Mouse (Mus musculus): ENCODE measurements around the gene Gss. TPM values are rescaled to one million over a fixed set of nuclear protein-coding genes. Genes with fewer than 3 reads are reported as not detected.
"Not testable (repeated sequence)": the region's sequence is repeated elsewhere in the genome, so short reads cannot be mapped to it uniquely, and the experiment has no call there.

Gene Gss
- polyA plus RNA-seq, 1 experiment: 20.6 TPM

DNA sequence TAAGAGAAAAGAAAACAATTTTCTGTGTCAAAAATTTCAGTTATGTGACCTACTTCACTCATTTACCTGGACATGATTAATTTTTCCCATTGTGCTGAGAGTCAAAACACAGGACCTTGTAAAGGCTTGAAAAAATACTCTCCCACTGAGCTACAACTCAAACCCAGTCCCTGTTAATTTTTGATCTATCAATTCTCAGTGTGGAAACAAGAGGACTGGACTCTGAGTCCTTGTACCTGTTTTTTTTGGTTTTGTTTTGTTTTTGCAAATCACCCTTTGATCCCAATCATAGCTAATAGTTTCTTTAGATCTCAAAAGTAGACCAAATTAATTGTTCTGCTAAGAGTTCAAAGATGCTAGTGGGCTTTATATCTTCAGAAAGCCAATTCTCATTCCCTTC, 52.9 kb downstream of the Gss start:
- DNase-seq: no peak
- Histone ChIP-seq H3K27me3 (ENCODE audit: control insufficient read depth, insufficient read depth, low read length) (no peaks in the 10 kb centered on the region), H3K4me1 (replicated peaks; ENCODE audit: control insufficient read depth, insufficient read depth, low read length) (no peaks in the 10 kb centered on the region), H3K4me3 (ENCODE audit: control insufficient read depth, insufficient read depth, low read length) (no peak overlapping the region), H3K27ac (ENCODE audit: control insufficient read depth, insufficient read depth, low read length) (no peak overlapping the region), H3K36me3 (ENCODE audit: control insufficient read depth, insufficient read depth, low read length) (no peaks in the 10 kb centered on the region)
- TF ChIP-seq POLR2A (IDR thresholded peaks at IDR 0.05; ENCODE audit: control insufficient read depth, extremely low read depth, insufficient read depth, low read length, poor library complexity) (no peak), CTCF (IDR thresholded peaks at IDR 0.05; ENCODE audit: borderline replicate concordance, control insufficient read depth, extremely low read depth, insufficient read depth, low read length, poor library complexity) (no peak)

DNA sequence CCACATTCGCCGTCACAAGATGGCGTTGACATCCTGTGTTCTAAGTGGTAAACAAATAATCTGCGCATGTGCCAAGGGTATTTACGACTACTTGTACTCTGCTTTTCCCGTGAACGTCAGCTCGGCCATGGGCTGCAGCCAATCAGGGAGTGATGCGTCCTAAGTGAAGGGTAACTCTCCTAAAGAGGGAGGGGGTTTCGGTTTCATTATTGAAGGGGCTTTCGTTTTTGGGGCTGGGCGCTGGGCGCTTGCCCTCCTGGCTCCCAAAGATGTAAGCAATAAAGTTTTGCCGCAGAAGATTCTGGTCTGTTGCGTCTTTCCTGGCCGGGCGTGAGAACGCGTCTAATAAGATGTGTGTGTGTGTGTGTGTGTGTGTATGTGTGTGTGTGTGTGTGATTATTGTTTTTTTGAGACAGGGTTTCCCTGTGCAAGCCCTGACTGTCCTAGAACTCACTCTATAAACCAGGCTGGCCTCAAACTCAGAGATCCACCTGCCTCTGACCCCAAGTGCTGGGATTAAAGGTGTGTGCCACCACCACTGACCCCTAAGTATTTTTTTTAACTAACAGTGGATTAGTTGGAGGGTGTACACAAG, 54.0 kb downstream of the Gss start:
- Histone ChIP-seq H3K27ac (ENCODE audit: control insufficient read depth, insufficient read depth, low read length) (peak overlapping the region; percentile 92), H3K4me3 (ENCODE audit: control insufficient read depth, insufficient read depth, low read length) (peak overlapping the region; percentile 48)
- DNase-seq; H3K36me3 ChIP-seq (ENCODE audit: control insufficient read depth, insufficient read depth, low read length); H3K4me1 ChIP-seq (replicated peaks; ENCODE audit: control insufficient read depth, insufficient read depth, low read length); H3K27me3 ChIP-seq (ENCODE audit: control insufficient read depth, insufficient read depth, low read length): not testable (repeated sequence)
- 73% methylated on average over 19 of the region's 19 CpGs for WGBS

DNA sequence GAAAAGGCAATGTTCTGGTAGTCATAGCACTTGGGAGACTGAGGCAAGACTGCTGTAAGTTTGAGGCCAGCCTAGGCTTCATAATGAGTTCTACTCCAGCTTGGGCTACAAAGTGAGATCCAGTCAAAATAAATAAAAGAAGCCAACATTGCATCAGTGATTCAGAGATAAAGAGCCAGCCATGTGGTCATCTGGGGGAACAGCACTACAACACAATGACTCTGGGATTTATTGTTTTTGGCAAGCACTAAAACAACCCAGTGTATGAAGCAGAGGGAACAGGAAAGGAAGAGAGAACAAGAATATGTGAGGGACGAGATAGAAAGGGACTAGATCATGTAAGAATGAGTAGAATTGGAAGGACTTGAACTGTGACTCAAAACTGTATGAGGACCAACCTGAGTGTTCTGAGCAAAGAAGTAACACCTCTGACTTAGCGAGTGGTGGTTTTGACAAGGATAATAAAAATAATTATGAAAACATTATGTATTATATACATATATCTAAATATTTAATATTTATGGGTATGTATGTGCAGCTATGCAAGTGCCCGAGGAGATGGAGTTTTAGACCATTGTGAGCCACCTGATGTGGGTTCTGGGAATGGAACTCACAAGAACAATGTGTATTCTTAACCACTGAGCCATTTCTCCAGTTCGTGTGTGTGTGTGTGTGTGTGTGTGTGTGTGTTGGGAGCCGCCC, 54.7 kb downstream of the Gss start:
- 79% methylated on average over 5 of the region's 5 CpGs for WGBS
- DNase-seq: no peak

DNA sequence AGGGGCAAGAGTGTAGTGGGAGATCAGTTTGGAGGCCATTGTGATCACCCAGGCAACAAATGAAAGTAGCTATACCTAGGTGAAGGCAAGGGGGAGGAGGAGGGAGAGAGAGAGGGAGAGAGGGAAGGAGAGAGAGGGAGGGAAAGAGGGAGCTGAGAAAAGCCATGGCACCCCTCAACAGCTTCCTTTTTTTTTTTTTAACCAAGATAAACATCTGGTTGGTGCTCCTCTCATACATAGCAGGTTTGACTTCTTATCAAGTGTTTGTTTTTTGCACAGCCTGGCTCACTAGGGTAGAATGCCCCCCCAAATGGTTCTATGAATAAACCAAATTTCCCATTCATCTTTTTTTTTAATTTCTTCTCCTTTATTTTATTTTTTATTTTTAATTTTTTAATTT, 56.3 kb downstream of the Gss start:
- Histone ChIP-seq H3K27me3 (ENCODE audit: control insufficient read depth, insufficient read depth, low read length) (no peaks in the 10 kb centered on the region), H3K36me3 (ENCODE audit: control insufficient read depth, insufficient read depth, low read length) (no peaks in the 10 kb centered on the region), H3K4me3 (ENCODE audit: control insufficient read depth, insufficient read depth, low read length) (no peak overlapping the region), H3K27ac (ENCODE audit: control insufficient read depth, insufficient read depth, low read length) (no peak overlapping the region), H3K4me1 (replicated peaks; ENCODE audit: control insufficient read depth, insufficient read depth, low read length) (no peaks in the 10 kb centered on the region)
- no peak for TF ChIP-seq POLR2A (IDR thresholded peaks at IDR 0.05; ENCODE audit: control insufficient read depth, extremely low read depth, insufficient read depth, low read length, poor library complexity)
- TF ChIP-seq CTCF (IDR thresholded peaks at IDR 0.05; ENCODE audit: borderline replicate concordance, control insufficient read depth, extremely low read depth, insufficient read depth, low read length, poor library complexity): no peak
- DNase-seq: no peak

More for the DNA sequence above, 54.7 kb downstream of the Gss start:
- Histone ChIP-seq H3K4me3 (ENCODE audit: control insufficient read depth, insufficient read depth, low read length) (no peak overlapping the region), H3K36me3 (ENCODE audit: control insufficient read depth, insufficient read depth, low read length) (no peaks in the 10 kb centered on the region), H3K27ac (ENCODE audit: control insufficient read depth, insufficient read depth, low read length) (no peak overlapping the region; the same call in 1 of the 2 replicates), H3K4me1 (replicated peaks; ENCODE audit: control insufficient read depth, insufficient read depth, low read length) (no peaks in the 10 kb centered on the region), H3K27me3 (ENCODE audit: control insufficient read depth, insufficient read depth, low read length) (no peaks in the 10 kb centered on the region)
- TF ChIP-seq CTCF (IDR thresholded peaks at IDR 0.05; ENCODE audit: borderline replicate concordance, control insufficient read depth, extremely low read depth, insufficient read depth, low read length, poor library complexity) (no peak), POLR2A (IDR thresholded peaks at IDR 0.05; ENCODE audit: control insufficient read depth, extremely low read depth, insufficient read depth, low read length, poor library complexity) (no peak)

DNA sequence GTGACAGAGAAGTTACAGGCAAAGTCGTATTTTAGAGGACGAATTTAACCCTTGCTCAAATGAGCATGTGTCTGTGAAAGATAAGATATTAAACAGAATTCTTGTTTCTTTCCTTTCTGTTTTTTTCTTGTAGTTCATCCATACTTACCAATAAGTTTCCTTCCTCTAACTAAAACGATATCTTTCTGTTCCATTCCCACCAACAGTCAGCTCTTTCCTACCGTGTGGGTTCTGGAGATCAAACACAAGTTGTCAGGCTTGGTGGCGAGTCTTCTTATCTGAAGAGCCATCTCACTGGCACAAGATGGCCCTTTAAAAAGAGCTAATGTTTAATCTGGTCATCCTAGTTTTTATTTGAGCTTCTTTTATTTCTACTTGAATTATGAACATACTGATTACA, 65.2 kb downstream of the Gss start:
- Histone ChIP-seq H3K27me3 (ENCODE audit: control insufficient read depth, insufficient read depth, low read length) (no peaks in the 10 kb centered on the region), H3K4me1 (replicated peaks; ENCODE audit: control insufficient read depth, insufficient read depth, low read length) (no peaks in the 10 kb centered on the region), H3K36me3 (ENCODE audit: control insufficient read depth, insufficient read depth, low read length) (no peaks in the 10 kb centered on the region), H3K27ac (ENCODE audit: control insufficient read depth, insufficient read depth, low read length) (no peak overlapping the region), H3K4me3 (ENCODE audit: control insufficient read depth, insufficient read depth, low read length) (no peak overlapping the region)
- WGBS: 44% methylated on average over 5 of the region's 5 CpGs
- DNase-seq: no peak
- TF ChIP-seq POLR2A (IDR thresholded peaks at IDR 0.05; ENCODE audit: control insufficient read depth, extremely low read depth, insufficient read depth, low read length, poor library complexity) (no peak), CTCF (IDR thresholded peaks at IDR 0.05; ENCODE audit: borderline replicate concordance, control insufficient read depth, extremely low read depth, insufficient read depth, low read length, poor library complexity) (no peak)

DNA sequence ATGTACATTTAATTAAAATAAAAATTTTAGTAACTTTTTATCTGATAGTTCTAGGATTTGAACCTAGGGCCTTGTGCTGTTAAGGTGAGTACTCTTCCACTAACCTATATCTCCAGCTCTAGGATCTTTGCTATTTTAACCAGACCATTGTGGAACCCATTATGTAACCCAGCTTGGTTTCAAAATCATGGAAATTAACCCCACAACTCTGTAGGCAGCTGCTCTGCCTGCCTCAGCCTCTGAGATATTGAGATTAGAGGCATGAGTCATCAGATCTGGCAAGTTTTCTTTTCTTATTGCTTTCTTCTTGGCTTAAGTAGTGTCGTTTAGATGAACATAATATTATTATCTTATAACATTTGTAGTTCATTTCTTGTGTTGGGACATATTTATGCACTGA, 68.2 kb downstream of the Gss start:
- TF ChIP-seq POLR2A (IDR thresholded peaks at IDR 0.05; ENCODE audit: control insufficient read depth, extremely low read depth, insufficient read depth, low read length, poor library complexity) (no peak), CTCF (IDR thresholded peaks at IDR 0.05; ENCODE audit: borderline replicate concordance, control insufficient read depth, extremely low read depth, insufficient read depth, low read length, poor library complexity) (no peak)
- 74% methylated on average over 1 of the region's 1 CpGs for WGBS
- H3K4me3 ChIP-seq (ENCODE audit: control insufficient read depth, insufficient read depth, low read length): no peak overlapping the region

DNA sequence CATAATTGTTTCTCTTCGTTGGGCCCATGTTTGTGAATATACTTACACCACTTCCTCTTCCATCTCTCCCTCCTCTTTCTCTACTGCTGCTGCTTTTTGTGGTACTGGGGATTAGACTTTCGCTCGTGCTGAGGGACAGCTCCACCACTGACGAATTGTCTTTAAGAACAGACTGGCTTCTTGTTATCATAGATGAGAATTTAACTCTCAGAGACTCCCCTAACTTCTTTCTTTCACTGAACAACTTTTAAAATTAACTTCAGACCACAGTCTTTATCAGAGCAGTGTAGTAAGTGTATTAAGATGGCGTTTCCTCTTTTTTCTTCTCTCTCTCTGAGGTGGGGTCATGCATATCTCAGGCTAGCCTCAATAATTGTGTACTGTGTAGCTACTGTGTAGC, 68.9 kb downstream of the Gss start:
- Histone ChIP-seq H3K27ac (ENCODE audit: control insufficient read depth, insufficient read depth, low read length) (no peak overlapping the region), H3K27me3 (ENCODE audit: control insufficient read depth, insufficient read depth, low read length) (no peaks in the 10 kb centered on the region), H3K36me3 (ENCODE audit: control insufficient read depth, insufficient read depth, low read length) (no peaks in the 10 kb centered on the region), H3K4me1 (replicated peaks; ENCODE audit: control insufficient read depth, insufficient read depth, low read length) (peaks cover 3% of the 10 kb centered on the region), H3K4me3 (ENCODE audit: control insufficient read depth, insufficient read depth, low read length) (no peak overlapping the region)
- TF ChIP-seq CTCF (IDR thresholded peaks at IDR 0.05; ENCODE audit: borderline replicate concordance, control insufficient read depth, extremely low read depth, insufficient read depth, low read length, poor library complexity) (no peak), POLR2A (IDR thresholded peaks at IDR 0.05; ENCODE audit: control insufficient read depth, extremely low read depth, insufficient read depth, low read length, poor library complexity) (no peak)
- 26% methylated on average over 5 of the region's 5 CpGs for WGBS
- DNase-seq: no peak

More for the DNA sequence above, 68.2 kb downstream of the Gss start:
- Histone ChIP-seq H3K27me3 (ENCODE audit: control insufficient read depth, insufficient read depth, low read length) (no peaks in the 10 kb centered on the region), H3K27ac (ENCODE audit: control insufficient read depth, insufficient read depth, low read length) (no peak overlapping the region), H3K36me3 (ENCODE audit: control insufficient read depth, insufficient read depth, low read length) (no peaks in the 10 kb centered on the region), H3K4me1 (replicated peaks; ENCODE audit: control insufficient read depth, insufficient read depth, low read length) (no peaks in the 10 kb centered on the region)
- DNase-seq: no peak
